Mouse (Mus musculus) spleen, adult 2 months (tissue): ENCODE results near the gene Cdca4.

Experiments used
- CTCF ChIP-seq: fragments of 200-500 bp; IDR thresholded peaks from 2 replicates; pipeline ENCODE4 v1.5.1; 2011; ENCODE audit warnings: mild to moderate bottlenecking, inconsistent platforms; ENCODE audit not compliant: insufficient read depth, insufficient read length, insufficient replicate concordance; ENCODE audit errors: extremely low read depth
- POLR2A ChIP-seq: fragments of 200-500 bp; IDR thresholded peaks from 2 replicates; pipeline ENCODE4 v1.6.1; 2011; ENCODE audit warnings: low read depth, low read length, inconsistent platforms

GRCm38 (mm10) chr12:112774026-112774425, 55.2 kb downstream of the Cdca4 start:
- no peak for TF ChIP-seq CTCF
- no peak for TF ChIP-seq POLR2A
